Mouse (Mus musculus): ENCODE results near the gene Gm8947.

Gm8947 gene

DNA sequence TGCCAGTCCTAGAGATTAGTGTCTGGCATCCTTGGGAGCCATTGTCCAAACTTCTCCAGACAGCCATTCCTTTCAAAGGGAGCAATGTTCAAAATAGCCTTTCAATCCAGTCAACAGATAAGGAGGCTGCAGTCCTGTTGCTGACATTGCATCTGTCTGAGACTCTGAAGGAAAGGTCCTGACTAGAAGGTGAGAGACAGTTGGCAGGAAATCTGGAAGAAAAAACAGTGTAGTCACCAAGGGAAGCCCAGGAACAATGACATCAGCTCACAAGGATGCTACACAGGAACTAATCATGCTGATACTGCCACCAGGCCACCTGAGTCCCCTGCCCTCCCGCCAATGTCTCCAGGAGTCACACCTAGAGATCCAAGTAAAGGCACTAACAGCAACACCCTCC is 31.2 kb downstream of the Gm8947 start:
- no peak for DNase-seq (ENCODE audit: low read depth, low spot score)

DNA sequence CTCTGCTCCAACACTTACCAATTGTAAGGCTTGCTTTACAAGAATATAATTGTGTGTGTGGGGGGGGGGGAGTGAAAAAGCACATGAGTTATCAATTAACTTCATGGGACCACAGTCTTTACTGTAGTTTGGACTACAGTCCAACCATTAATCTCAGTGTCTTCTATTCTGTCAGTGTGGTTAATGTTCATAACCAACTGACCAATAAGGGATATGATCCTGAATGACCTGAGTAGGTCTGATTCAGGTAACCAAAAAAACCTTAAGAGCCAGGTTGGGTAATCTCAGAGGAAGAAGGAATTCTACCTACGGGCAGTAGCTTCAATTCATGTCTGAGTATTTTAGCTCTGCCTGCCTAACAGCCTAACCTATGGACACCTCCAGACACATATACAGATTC is 32.4 kb downstream of the Gm8947 start:
- no peak for DNase-seq (ENCODE audit: low read depth, low spot score)

DNA sequence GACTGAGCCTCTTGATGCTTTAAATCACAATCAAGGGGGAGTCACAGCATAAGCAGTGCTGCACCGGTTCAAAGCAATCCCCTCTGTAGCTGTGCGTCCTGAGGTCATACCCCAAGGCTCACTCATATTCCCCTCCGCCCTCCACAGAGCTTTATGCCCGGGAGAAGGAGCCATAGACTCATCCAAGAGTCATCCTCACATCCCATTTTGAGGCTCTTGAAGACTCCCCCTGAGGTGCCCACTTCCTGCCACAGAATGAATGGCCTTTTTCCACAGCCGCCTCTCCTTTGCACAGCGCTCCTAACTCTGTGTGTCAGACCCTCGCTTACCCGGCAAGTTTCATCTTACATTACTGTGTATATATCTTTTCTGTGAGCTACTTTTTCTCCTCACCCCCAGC is 35.3 kb downstream of the Gm8947 start:
- no peak for DNase-seq (ENCODE audit: low read depth, low spot score)

DNA sequence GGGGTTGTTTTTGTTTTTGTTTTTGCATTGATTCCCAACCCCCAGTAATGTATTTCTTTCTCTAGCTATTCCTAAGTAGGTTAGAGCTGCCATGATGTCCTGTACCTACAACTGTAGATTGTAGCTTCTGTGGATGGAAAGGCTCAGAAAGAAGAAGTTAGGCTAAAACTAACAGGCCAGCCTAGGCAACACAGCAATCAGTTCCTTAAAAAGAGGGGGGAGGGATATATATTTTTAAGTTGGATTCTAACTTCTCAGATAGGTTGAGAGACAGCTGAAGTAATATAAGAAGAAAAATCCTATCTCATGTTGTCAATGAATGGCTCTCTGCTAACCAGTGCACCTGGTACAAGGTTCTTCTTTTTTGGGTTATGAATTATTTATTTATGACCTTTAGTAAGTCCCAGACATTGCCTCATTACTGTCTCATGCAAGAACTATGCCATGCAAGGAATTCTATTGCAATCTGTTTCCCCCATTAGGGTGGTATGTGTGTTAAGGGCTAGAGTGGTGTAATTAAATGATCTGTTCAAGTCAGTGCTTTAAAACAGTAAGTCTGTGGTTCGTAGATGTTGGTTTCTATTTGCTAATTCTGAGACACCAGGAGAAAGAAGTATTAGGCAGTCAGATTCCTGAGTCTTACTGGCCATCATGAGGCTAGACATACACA is 36.3 kb downstream of the Gm8947 start:
- DNase-seq (ENCODE audit: low read depth, low spot score), result no peak

DNA sequence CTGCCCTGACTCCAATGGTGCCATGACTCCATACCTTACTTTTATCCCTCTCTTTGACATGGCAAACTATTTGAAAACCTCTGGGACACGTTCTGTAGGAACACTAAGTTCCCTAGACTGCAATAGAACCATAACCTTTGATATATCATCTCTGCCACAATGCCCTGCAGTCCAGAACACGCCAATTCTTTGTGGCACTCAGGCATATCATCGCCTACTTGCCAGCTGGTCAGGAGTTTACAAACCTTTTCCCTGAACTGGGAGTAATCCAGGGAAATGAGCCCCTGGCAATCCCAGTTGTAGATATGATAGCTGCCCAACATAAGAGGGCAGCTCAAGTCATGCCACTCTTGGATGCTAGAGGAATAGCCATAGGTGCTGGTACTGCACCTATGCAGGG is 40.2 kb downstream of the Gm8947 start:
- DNase-seq (ENCODE audit: low read depth, low spot score), result no peak

DNA sequence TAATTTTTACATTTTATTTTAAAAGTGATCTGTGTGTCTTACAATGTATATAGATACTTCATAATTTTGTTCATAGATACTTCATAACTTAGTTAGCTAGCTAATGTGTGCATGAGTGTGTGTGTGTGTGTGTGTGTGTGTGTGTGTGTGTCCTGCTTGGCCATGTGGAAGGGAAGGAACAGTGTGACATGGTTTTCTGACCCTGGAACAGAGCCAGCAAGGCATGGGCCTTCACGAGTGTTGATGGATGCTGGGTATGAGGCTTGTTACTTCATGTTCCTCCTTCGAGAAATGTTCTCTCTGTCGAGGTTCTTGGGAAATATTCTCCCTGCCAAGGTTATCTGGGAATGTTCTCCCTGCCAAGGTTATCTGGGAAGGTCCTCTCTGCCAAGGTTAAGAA is 41.6 kb downstream of the Gm8947 start:
- no peak for DNase-seq (ENCODE audit: low read depth, low spot score)

DNA sequence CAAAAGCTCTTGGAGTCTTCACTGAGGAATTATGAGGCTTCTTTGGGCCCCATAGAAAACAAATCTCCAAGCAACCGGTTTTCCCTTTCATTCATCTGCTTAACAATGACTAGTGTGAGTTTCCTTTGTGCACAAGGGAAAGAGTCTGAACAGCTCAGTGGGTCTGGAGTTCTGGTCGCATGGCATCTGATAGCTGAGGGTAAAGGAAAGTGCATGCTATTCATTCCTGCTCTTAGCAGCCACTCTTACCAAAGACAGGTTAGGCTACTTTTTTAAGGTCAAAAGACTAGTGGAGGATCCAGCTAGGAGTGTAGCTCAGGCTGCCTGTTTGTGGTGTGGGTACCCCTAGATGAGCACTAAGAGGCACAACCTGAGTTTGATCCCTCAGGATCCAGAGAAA is 43.4 kb downstream of the Gm8947 start:
- DNase-seq (ENCODE audit: low read depth, low spot score), result no peak

DNA sequence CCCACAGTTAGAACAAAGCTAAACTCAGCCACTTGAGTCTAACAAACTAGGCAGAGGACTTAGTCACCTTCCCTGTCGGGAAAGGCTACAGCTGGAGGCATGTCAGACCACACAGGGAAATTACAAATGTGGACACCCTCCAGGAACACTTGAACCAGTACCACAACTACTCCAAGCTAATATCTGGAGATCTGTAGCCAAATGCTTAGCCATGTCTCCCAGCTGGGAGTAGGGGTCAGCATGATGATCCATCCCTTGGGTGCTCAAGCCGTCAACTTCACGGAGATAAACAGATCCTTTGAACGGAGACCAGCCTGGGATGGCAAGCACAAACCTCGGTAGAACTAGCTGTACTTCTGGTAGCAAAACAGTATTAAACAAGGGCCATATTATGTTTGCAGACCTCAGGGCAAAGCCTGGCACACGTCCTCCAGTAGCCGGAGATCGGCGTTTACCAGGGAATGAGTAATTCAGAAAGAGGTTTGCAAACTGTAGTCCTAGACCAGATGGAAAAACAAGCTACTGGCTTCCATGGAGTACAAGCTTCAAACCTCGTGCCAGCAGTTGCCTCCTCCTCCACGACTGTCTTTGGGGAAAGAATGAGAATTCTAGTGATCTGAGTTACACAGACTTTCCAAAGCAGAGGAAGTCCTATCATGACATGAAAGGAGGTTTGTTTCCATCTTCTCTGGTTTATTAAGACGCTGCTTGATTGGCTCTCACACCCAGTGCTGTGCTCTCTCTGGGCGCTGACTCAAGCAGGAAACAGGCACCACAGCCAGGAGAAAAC is 44.2 kb downstream of the Gm8947 start:
- no peak for DNase-seq (ENCODE audit: low read depth, low spot score)

DNA sequence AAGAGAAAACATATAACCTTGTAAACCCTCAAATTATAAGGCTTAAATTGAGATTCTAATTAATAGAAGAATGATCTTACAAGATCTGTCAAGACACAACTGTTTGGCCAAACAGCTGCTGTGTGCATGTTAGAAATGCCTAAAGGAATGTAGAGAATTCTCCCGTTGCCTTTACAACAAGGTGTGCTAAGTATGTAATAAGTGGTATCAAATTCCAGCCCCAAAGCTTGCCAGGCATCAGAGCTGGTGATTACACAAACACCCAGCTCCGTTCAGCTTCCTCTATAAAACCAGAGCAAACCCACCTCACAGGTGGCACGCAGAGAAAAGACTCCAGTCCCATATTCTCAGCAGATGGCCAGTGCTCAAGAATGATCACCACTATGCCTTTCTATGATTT is 45.6 kb downstream of the Gm8947 start:
- no peak for DNase-seq (ENCODE audit: low read depth, low spot score)

DNA sequence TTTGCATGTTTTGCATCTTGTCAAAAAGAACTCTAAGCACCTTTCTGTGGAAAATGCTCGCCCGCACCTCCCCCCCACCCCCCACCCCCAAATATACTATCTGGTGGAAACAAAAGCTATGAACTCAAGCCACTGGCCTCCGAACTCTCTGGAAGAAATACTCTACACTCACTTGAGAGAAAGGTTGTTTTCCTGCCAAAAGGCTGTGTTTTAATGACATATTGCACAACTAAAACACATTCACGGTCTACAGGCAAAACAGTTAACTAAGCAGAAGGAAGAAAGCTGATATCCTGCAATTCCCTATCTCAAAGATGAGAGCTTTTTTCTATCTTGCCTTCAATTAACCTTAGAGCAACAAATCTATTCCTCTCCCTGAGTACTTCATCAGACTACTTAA is 51.2 kb downstream of the Gm8947 start:
- DNase-seq (ENCODE audit: low read depth, low spot score), result no peak
